Mouse (Mus musculus) heart, adult 11 months (tissue): ENCODE results near the gene Gstt3.
"Not testable (repeated sequence)": the region's sequence is repeated elsewhere in the genome, so short reads cannot be mapped to it uniquely, and the experiment has no call there.

Experiments
- DNase-seq: peaks from one replicate; pipeline ENCODE4 v3.0.0; 2022

The Gstt3 gene

DNA sequence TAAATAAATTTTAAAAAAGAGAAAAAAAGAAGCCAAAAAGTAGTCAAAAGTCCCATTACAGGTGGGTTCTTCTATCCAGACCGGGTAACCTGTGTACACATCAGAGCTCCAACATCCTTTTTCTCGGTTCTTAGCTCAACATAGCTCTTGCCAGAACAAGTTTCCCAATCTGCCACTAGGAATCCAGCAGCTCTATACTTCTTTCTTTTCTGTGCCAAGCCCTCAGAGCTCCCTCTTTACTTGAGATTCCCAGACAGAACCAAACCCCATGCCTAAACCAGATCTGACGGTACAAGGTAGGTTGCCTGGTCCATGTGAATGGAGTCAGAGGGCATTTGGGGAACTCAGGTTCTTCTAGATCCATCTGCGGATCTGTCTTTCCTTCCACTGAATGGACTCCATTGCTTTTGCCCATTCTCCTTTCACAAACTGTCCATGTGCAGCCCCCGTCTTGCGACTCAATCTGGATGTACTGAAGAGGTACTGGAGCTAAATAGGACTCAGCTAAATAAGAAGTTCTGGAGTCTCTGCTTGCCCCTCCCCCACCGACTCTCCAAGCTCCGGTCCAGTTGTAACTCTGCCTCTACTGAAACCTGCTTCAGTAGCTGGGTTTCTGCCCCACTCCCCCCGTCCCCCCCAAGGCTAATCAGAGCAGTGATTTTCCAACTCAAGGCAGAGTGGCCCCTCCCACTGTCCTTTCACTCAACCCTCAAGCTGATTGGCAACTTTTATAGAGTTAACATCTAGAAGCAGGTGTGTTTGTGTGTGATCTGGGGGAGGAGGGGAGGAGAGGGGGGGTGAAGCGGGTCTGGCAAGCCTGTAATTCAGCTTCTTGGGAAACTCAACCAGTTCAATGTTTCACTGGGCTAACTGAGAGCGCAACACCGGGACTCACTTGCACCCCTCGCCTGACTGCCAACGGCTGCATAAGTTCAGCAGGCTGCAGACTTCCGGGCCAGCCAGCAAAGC, 1.7 kb downstream of the Gstt3 start:
- DNase-seq: peak; percentile 90

DNA sequence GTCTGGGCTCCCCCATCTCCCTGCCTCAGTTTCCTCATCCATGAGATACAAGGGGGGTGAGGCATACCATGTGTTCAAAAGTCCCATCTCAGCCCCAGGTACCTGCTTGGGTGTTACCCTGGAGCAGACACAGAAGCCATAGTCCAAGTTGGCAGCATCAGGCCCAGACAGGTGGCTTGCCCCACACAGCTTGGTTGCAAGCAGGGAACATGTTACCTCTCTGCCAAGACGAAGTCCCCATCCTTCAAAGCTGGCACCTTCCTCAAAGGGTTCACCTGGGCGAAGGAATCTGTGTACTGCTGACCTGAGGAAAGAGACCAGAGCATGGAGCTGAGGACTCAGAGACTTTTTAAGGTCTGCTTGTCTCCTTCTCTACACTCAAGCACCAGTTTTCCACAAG, 3.3 kb downstream of the Gstt3 start:
- peak; percentile 72 for DNase-seq

DNA sequence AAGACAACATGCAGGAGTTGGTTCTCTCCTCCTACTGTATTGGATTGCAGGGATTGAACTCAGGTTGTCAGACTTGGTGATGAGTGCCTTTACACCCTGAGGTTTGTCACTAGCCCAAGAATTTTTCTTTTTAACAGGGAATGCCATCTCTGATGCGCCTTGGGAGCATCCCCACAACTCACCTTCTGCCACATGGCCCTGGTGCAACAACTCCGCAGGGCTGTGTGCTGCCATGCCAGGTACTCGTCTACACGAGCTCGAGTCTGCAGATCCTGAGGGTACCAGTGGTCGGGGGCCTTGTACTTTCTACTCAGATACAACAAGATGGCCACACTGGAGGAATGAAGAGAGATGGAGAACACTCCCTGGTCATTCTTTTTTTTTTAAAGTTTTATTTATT, 4.7 kb downstream of the Gstt3 start:
- DNase-seq: peak; percentile 88

DNA sequence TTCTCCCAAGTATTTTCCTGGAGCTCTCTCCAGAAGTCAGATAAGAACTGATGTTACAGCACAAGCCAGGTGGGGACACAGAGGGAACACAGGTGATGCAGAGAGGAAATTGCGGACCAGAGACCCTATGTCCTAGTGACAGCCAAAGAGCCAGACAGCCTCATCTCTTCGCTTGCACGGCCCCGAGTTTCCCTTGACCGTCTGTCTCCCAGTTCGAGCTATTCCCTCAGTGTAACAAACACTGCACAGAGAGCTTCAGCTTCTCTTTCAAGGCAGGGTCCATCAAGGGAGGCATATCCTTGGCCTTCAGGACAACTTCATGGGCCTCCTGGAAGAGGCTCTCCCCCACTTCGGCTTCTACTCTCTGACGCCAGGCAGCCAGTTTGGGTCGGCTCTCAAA, 6.6 kb downstream of the Gstt3 start:
- peak; percentile 75 for DNase-seq

DNA sequence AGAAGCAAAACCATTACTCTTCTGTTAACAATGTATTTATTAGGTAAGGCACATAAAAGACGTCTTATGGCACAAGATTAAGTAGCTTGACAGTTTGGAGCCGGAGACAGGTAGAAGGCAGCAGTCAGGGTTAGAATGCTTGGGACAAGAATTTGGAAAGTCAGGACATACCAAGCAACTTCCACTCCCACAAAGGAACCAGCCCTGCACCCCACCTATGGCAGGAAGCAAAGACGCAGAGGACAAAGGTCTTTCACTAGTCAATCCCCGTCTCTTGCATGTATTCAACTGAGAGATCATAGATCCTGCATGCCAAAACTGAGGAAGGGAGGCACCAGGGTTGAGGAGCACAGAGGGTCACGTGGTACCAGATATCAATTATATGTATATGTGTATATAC, 7.1 kb downstream of the Gstt3 start:
- peak; percentile 83 for DNase-seq

DNA sequence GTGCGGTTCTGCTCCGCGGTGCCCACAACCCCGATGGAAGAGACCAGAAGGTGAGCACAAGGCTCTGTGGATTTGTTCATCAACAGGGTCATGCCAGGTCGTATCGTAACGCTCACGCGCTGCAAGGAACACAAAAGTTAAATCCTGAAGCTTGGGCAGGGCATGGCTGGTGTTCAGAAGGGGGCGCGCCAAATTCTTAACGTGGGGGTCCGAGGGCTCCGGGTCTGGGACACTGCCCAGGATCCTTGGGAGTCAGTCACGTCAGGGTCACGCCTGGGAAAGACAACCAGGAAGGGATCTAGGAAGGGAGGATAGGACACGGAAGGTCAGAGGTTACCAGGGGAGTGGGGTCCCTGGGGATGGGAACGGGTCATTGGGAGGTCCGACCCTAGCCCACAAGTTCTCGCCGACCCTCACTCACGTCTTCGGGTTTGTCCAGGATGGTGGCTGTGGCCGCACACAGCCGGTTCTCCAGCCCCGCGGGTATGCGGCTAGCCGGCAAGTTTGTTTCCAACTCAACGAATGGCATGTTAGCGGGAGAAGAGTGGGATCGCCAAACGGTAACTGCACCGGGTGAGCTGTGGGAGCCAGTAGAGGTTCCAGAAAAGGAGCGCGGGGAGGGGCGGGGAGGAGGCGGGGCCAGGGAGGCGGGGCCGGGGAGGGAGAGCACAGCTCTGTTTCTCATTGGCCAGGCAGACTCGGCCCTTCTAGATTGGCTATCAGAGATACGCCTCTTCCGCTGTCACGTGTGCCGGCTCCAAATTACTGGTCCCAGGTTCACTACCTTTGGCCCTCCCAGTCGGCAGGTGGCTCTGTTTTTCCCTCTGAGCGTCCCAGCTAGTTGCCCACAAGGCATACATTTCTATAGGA, 8.2 kb downstream of the Gstt3 start, which contains the start of gene Ddt:
Gene Ddt, minus strand, starts transcription at position 620 of the 870 bp plus-strand sequence.
- peak; percentile 99 for DNase-seq

DNA sequence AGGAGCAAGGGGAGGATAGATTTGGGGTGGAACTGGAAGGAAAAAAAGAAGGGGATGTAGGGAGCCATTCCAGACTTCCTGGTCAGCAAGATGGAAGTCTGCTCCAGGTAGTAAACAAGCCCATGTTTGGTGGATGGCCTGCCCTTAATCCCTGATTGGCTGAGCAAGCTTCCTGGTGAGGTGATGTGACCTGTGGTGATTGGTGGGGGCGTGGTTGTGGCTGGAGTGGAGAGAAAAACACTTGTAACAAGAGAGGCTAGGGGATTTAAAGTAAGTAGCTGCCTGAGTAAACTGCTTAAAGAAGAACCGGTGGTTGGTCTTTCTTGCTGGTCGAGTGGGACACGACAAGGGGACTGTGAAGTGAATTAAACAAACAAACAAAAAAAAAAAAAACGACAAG, 13.5 kb downstream of the Gstt3 start:
- not testable (repeated sequence) for DNase-seq

DNA sequence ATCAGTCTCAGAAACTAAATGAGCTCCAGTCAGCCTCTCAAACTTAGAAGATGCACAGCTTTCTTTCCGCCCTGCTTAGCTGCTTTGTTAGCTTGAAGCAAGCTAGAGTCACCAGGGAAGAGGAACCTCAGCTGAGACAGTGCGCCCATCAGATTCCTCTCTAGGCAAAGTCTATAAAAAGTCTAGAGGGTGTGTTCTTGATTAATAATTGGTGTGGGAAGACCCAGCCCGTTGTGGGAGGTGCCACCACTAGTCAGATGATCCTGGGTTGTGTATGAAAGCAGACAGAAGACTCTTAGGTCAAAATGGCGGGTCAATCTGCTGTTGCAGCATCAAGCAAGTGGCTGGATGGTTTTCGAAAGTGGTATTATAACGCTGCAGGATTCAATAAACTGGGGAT, 14.4 kb downstream of the Gstt3 start:
- peak; percentile 81 for DNase-seq

DNA sequence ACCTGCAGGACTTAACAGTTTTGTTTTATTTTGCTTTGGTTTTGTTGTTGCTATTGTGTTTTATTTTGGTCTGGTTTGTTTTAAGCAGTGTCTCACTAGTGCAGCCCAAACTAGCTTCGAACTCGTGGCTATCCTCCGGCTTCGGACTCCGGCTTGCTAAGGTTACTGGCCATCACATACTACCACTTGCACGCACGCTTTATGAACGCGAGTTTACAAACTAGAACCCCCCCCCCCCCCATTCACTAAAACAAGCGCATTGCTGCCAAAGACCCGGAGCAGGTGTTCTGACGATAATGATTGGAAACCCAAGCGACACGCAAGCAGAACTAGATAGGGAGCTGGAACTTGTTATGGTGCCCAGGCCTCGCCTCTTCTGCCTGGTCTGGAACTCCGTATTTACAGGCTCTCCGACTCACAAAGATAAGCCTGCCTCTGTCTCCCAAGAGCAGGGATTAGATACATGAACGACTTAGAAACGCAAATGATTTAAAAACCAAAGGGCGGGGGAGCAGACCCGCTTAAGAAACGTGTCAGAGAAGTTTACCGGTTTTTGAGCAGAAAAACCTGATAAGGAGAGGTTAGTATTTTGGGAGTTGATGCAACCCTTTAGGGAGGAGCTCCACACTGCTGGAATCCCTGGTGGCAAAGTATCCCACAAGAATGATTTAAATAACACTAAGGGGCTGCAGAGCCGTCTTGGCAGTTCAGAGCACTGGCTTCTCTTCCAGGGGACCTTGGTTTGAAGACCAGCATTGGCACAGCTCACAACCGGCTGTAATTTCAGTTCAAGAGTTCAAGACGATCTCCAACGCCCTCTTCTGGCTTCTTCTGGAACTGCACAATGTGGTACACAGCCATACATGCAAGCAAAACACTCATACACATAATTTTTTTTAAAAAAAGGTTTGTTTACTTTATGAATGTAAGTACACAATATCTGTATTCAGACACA, 16.4 kb downstream of the Gstt3 start:
- peak; percentile 94 for DNase-seq

DNA sequence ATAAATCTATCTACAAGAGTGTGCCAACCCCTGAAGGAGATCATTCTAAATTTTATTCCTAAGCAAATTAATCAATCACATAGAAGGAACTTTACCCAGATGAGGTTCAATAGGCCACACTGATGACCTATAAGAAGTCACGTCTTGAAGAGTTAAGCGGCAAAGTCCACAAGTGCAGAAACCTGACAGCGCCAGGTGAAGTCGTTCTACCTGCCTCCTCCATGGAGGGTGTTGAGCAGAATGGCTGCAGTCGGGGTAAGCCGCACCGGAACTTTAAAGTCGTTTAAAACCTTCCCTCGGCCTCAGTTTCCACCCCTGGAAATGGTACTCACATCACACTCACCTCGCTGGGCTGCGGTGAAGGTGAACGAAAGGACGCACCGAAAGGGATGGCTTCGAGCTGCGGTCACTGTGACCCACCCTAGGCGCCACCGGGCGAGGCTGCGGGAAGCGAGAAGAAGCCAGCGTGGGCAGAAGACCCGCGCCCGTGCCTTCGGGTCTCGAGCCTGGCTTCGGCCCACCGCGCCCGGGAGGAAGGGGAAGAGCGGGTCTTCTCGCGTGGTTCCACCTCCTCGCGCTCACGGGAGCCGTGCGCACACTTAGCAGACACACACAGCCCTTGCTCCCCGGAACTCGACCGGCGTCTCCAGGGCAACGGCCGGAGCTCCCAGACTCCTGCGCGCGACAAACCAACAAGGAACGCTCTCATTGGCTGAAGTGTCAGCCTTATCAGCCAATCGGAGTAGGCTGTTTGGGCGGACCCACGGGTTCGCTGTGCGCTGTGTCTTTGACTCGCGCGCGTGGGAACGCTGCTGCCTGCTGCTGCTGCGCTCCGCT, 17.3 kb downstream of the Gstt3 start, which contains the start of gene Cabin1:
Gene Cabin1, minus strand, starts transcription at position 660 of the 837 bp plus-strand sequence.
- peak; percentile 100 for DNase-seq

DNA sequence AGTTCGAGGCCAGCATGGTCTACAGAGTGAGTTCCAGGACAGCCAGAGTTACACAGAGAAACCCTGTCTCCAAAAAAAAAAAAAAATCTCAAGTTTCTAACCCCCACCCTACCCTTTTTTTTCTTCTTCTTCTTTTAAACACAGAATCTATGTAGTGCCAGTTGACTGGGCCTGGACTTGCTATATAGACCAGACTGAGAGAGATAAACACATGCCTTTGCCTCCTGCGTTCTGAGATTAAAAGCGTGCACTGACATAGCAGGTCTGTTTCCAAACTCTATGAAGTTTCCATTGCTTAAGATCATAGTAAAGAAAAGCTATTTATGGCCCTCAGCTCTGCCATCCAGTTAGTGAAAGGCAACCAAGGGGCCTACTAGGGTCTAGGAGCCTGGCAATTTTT, 18.8 kb downstream of the Gstt3 start:
- DNase-seq: no peak

DNA sequence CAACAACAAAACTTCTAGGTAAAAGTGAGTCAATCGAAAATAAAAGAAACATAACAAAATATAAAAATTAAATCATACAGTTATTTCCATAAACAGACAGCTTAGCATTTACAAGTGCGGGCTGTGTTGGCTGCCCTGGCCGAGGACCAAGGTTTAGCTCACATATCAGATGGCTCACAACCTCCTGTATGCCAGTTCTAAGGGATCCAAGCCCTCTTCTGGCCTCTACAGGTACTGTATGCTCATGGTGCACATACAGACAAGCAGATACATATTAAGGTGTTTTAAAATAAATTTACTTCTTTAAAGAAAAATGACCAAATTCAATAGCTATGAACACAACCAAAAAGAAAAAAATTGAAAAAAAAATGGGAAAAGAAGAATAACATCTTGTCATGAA, 20.9 kb downstream of the Gstt3 start:
- no peak for DNase-seq

DNA sequence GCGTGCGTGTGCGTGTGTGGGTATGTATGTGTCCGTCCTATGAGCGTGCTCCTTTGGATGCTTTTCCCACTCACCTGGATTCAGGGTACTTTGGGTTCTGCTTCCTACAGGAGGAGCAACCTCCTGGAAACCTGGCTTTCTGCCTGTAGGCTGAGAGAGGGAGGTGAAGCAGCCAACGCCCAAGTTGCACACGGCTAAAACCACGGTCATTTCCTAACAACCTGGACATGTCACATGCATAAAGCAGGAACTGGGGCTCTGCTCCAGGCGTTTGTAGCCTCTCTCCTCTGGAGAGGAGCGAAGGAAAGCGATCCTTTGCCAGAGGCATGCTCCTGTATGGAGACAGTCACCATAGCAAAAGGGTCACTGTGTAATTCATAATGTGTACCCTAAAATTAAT, 24.5 kb downstream of the Gstt3 start:
- no peak for DNase-seq

DNA sequence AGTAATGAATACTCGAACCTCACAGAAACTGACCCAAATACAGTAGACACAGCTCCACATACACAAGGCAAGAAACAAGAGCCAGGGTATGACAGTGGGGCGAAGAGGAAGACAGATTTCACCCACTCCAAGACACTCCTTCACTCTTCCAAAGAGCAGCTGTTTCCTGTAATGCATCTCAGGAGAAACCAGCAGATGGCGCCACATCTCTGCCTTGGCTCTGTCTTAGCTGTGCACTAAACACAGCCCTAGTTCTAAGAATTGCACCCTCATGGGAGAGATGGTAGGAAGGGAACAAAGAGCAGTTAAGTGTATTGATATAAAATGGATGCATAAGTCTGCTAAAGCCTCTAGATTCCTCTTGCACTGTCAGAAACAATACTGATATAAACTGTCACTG, 37.2 kb downstream of the Gstt3 start:
- DNase-seq: peak; percentile 94

DNA sequence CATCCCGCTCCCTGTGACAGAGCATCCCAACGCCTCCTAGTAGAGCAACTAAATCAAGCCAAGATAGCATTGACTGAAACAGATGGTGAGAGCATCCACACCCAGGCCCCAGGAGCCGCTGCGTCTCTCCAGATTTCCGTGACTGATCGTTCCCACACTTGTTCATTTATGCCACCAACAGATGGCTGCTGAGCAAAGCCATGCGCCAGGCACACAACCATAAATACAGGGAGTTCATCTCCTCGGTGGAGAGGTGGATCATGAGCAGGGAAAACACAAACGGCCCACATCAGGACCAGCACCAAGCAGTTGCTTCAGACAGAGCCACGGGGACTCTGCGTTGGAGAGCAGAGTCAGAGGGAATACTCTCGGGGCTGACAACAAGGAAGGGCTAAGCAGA, 37.8 kb downstream of the Gstt3 start:
- no peak for DNase-seq

DNA sequence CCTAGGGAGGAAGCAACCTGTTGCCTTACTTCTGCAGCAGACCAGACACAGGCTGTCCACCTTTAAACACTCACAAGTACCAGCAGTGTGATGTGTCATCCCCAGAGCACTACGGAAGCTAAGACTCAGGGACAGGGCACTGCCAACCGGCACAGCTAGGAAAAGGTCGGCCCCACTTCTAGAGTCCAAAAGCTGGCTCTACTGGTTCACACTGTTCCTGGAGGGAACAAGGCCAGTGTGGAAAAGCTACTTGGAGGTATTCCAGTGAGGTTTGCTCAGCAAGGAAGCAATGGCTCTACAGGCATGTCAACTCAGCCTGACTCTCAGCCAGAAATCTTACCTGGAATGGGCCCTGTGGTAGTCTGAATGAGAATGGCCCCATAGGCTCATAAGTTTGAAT, 40.3 kb downstream of the Gstt3 start:
- DNase-seq: no peak

DNA sequence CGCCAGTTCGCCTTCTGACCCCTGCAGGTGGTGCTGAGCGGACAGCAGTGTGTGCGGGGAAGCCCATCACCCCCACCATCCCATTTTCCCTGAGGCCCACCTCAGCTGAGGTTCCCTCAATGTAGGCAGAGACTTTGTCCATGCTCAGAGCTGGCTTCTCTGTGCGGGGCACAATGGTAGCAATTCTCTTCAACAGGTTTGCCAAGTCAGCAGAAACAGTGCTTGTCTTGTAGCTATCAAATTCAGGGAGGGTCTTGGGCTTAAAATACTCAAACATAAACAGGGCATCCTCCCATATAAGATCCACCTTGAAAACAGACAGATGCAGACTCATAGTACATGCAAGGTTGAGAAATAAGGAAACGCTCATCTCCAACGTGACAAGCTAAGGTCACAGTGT, 55.8 kb downstream of the Gstt3 start:
- no peak for DNase-seq
